Mouse (Mus musculus) heart, postnatal 25 days (tissue): ENCODE data around the gene Iyd. TPM values are rescaled to one million over a fixed set of nuclear protein-coding genes. Genes with fewer than 3 reads are reported as not detected.

Source experiments
- DNase-seq: peaks from one replicate; pipeline ENCODE4 v3.0.0; 2022; ENCODE audit warnings: low spot score
- intact Hi-C: fragments of 180-260 bp; cut with DNase I; formaldehyde crosslinking; loops from one replicate; pipeline ENCODE4 v1.15.1; 2025
- total RNA-seq, 2 experiments: library from RNA; stranded (reverse); gene quantifications; 2 replicates each; pipeline ENCODE4 v1.2.3; 2021

The Iyd gene
- total RNA-seq, 2 experiments from 2014 or later, result 0.36 TPM; not detected in 1

DNA sequence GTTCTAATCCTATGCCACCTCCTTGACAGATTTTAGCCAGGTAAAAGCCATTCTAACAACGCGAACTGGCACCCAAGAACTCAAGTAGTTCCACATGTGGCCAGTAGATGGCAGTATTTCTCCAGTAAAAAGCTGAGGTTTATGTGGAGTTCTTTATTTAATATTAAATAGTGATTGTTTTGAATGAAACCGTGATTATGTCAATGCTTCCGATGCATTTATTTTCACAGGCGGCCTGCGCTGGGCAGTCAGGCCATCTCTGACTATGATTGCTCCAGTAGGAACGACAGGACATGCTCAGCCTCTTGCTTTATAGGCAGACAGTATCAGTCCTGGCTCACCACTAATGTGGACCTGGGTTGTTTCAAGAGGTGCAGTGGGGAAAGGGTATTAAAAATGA is 5.6 kb upstream of the Iyd start:
- no peak for DNase-seq
- intact Hi-C loops, result loop anchor here (1.0 to 10.0 kb wide), 2 partner anchors 410 to 810 kb away; no protein-coding TSS in a partner anchor

DNA sequence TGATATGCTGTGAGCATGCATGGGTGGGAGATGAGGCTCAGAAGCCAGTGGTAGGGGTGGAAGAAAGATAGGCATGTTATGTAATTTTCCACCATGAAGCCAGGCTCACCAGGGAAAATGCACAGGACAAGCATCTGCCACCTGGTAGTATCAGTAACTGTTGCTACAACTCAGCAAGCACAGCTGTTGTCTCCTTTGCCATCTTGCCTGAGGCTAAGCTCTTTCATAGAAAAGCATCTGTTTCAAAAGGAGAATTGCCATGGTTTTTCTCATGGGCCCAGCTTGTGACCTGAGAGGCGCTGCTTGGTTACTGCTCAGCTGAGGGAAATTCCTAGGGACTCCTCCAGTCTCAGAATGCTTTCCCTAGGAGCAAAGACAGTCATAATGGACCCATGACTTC is 3.7 kb upstream of the Iyd start:
- intact Hi-C loops, result loop anchor here (10.0 kb wide), 1 partner anchor 808 kb away; no protein-coding TSS in a partner anchor
- no peak for DNase-seq

DNA sequence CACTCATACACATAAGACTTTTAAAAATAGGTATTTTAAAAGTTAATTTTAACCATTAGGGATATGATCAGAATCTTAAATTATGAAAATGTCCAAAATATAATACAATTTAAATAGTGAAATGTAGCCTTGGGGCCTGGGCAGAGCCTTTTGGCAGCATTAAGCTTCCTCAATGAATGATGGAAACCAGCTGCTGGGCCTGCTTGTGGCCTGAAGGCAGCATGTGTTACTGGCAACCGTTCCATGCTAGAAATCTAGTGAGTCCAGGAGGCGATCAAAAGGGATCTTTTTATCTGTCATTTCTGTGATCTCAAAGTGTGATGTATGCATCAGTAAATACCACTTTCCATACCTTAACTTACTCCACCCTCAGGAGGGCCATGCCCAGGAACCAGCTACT is 9.3 kb downstream of the Iyd start:
- DNase-seq, result no peak
- intact Hi-C loops, result no loop called here

DNA sequence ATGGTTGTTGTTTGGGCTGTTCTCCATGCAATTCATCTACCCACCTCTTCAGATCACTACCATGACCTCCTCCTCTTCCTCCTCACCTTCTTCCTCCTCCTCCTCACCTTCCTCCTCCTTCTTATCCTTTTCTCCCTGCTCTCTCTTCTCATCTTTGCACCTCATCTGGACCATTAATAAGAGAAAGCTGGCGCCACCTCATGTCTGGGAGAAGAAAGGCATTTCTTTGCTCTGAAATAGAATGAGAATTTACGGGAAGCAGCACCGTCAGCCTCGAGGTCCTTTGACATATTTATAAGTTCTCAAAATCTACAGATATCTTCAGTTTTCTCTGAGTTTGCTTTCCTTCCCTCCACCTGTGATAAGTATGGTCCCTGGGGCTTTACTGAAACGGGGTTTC is 15.1 kb downstream of the Iyd start:
- intact Hi-C loops, result no loop called here
- no peak for DNase-seq

DNA sequence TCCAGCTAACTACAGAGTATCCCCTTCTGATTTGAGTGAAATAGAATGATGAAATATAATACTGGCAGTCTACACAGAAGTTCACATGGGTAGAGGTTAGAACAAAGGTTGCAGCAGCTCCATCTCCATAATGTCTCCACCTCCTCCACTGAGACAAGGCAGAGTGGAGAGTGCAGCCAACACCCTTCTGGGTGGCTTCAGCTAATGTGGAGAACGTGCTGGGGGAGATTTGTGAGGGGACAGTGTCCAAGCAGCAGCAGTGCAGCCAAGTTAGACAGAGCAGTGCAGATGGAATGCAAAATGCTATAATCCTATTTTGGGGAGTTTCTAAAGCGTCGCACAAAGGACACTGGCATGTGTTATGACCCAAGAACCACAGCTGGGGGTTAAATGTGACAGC is 16.5 kb downstream of the Iyd start:
- DNase-seq, result no peak
- intact Hi-C loops, result no loop called here

DNA sequence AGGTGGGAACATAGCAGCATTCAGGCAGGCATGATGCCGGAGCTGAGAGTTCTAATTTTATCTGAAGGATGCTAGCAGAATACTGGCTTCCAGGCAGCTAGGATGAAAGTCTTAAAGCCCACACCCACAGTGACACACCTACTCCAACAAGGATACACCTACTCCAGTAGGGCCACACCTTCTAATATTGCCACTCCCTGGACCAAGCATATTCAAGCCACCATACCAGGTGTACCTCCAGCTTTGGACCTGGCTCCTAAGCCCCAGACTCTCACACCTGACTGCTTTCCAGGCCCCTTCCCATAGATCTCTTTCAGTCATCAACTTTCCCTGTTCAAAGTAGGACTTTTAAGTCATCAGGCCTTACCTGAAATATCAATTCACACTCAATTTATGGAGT is 19.1 kb downstream of the Iyd start:
- DNase-seq, result no peak
- intact Hi-C loops, result no loop called here

DNA sequence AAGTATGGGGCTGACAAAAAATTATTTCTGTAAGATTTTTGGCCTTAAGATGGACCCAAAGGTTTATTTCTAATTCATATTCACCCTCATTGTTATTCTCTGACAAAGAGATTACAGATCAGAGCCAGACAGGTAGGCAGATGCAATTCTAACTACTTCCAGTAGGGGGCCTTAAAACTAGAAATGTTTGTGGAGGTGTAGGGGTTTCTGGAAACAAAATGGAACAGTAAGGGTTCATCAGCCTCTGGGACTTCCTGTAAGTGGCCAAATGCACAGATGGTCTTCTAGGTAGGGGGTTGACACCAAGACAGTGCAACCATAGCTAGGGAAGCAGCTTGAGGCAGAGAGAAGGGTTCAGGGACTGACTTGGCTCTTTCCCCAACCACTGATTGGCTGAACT is 22.1 kb downstream of the Iyd start:
- no peak for DNase-seq
- intact Hi-C loops, result no loop called here

DNA sequence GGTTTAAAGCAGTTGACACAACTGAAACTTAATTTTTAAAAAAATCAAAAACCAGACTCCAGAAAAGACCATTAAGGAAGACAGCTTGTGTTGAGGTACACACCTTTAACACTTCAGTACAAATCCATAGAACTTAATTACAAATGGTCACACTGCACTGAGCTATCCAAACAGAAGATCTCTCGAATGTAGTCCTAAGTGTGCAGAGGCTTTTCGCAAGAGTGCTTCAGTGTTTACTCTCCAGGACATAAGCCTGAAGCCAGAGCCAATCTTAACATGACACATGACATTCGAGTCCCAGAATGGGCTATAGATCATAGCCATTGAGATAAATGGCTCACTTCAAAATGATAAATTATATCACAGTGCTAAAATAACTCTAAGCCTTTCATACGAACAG is 25.1 kb downstream of the Iyd start:
- no peak for DNase-seq

DNA sequence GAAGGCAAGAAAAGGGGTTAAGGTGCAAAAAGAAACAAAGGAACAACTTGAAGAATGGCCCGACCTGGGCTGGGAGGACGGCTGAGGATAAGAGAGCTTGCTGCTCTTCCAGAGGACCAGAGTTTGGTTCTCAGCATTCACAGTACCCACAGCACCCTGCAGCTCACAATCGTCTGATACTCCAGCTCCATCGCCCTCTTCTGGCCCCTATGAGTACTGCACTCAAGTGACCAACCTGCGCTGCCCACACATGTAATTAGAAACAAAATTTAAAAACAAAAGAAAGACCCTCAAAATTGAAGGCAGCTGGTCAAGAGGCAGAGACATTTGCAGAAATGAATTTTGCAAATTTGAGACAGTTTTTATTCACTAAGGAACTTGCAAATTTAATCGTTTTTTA is 27.8 kb downstream of the Iyd start:
- intact Hi-C loops, result no loop called here
- no peak for DNase-seq

More for the DNA sequence above, 25.1 kb downstream of the Iyd start:
- intact Hi-C loops, result no loop called here

DNA sequence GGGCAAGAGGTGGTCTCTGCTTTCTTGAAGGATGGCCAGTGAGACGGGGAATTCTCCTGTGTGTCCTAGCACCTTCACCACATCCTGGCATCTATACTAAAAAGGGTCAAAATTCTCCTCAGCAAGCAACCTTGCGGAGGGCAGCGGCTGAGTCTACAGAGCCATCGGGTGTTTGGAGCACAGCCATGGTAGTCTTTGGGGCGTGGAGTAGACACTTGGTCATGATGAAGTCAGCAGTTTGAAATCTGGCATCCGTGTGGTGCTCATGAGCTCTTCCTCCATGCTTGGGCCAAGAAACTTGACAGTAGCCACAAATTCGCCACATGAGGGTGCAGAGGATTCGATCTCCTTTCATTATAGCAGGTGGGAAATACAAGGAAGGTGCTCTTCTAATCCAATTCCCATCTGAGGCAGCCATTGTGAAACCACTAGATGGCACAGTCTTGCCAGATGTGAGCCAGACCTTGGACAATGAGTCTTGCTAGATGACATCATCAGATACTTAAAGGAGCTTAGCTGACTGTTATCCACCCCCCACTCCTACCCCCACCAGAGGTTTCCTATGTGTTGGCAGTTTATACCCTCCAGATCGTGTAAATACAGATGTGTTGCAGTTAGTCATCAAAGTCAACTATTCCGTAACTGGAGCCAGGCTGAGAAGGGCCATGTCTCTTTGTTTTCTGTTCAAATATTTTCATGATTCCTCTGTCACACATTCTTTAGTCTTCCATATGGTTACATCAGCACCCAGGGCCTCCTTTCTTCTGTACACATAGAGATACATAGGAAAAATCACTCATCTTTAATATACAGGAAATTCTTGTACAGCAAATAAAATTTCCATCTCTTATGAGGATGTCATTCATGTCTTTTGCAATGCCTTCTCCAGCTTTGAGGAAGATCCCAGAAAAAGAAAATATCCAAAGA is 32.9 kb downstream of the Iyd start:
- DNase-seq, result no peak
- intact Hi-C loops, result loop anchor here (1.0 to 10.0 kb wide), 5 partner anchors 59 to 371 kb away; partner anchors contain the start of gene Plekhg1

DNA sequence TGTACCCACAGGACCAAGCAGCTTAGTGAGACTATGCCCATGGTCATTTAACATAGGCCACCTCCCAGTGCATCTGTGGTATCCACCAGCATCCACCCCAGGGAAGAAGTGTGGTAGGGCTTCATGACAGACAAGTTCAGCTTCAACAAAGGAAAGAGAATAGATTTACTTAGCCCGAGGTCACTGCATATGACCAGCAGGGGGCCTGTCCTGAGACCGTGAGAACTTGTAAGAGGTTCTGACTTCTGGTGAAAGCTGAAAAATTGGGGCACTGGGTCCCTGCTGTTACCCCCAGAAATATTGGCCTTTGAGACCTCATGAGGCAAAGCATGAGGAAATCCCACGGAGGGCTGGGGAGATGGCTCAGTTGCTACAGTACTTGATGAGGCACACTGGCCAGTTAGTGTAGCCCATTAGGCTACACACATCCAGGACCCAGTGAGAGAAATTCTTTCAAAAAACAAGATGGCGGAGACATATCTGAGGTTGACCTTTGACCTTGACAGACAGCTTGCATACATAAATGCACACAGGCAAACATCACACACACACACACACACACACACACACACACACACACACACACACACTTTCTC is 34.0 kb downstream of the Iyd start:
- intact Hi-C loops, result loop anchor here (1.0 to 10.0 kb wide), 5 partner anchors 58 to 370 kb away; partner anchors contain the start of gene Plekhg1
- DNase-seq, result no peak

DNA sequence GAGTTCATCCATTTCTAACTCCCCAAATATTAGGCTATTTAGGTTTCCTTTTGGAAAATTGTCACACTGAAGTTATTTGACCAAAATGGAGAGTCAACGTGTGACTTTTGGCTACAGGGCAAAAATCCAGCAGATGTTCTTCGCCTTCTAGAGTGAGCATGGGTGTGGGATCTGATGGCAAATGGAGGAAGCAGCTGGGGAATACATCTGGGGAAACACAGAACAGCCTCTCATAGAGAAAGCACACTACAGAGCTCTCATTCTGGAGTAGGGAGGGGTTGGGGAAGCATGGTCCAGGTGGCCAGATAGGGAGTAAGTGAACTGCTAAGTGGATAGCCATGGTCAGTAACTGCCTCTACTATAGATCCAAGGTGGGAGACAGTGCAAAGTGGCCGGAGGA is 50.6 kb downstream of the Iyd start:
- no peak for DNase-seq
- intact Hi-C loops, result loop anchor here (2.0 to 5.0 kb wide), 4 partner anchors 42 to 172 kb away; no protein-coding TSS in a partner anchor

DNA sequence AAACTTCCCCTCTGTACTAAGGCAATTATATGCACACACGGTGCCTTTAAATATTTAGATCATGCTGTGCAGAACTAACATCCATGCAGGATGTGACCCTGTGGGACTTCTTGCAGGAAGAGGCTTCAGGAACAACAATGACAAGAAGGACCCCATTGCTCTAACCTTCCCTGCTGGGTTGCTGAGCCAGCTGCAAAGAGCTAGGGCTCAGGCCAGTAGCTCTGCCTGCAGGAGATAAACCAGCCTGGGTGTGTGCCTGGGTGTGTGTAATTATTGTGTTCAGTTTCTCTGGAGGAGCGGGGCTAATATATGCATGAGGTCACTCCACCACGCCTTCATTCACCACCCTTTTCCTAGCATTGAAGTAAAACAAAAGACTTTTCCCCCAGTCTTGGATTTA is 51.8 kb downstream of the Iyd start:
- intact Hi-C loops, result loop anchor here (2.0 to 5.0 kb wide), 4 partner anchors 41 to 171 kb away; no protein-coding TSS in a partner anchor
- DNase-seq, result no peak

DNA sequence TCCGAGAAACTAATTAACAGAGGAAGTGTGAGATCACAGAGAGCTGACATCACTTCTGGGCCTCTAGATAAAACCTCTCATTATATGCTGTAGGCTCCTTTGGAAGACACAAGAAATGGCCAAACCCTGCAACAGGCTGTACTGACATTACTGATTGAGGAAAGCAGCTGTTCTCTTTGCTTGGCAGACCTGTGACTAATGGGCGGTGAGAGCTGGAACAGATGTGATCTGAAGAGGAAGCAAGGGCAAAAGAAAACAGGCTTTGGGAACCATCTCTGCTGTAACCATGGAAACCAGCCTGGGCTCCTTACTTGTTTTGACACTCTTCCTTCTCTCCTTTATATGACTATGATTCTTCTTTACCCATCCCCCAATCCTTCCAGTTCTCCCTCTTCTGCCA is 56.7 kb downstream of the Iyd start:
- no peak for DNase-seq
- intact Hi-C loops, result no loop called here

DNA sequence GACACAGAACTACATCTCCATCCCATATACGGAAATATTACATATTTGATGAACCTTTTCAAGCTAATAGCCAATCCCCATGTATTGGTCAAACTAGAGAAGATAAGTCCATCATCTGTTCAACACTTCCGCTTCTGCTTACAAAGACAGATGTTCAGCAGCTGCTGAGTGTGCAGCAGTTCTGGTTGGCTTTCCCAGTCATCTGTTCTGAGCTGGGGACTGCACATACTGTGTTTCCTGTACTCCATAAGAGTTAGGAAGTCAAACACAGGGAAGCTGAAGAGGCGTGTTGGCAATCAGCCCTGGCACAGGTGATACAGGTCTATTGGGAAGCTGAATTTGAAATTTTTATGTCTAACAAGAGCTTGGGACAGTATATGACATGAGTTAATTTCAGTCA is 57.7 kb downstream of the Iyd start:
- intact Hi-C loops, result no loop called here
- no peak for DNase-seq

Other genes starting within 250 kb of the Iyd start
- gene Ppp1r14c, start 174.2 kb upstream of the Iyd start, total RNA-seq, result 100 to 1,000 TPM; 213 to 228 TPM
- 1 to 10 TPM; 9.0 to 9.6 TPM for gene Plekhg1, start 200.1 kb downstream of the Iyd start, total RNA-seq